Mouse (Mus musculus): Measurements from ENCODE around the gene Ube2v1. TPM values are rescaled to one million over a fixed set of nuclear protein-coding genes. Genes with fewer than 3 reads are reported as not detected.
"Not testable (repeated sequence)": the region's sequence is repeated elsewhere in the genome, so short reads cannot be mapped to it uniquely, and the experiment has no call there.

Gene Ube2v1
- polyA plus RNA-seq, 1 experiment from 2014 or later: 284 TPM

GRCm38 (mm10) chr2:167649290-167650032 lies 17.6 kb upstream of the Ube2v1 start:
- WGBS: 86% methylated on average over 12 of the region's 12 CpGs
- Histone ChIP-seq H3K27ac (no peak overlapping the region), H3K4me2 (replicated peaks) (no peak overlapping the region), H3K4me3 (no peak overlapping the region), H3K27me3 (no peaks in the 10 kb centered on the region), H3K9ac (no peak overlapping the region), H3K4me1 (no peaks in the 10 kb centered on the region), H3K36me3 (peaks cover 85% of the 10 kb centered on the region), H3K9me3 (no peaks in the 10 kb centered on the region)
- ATAC-seq (ENCODE audit: low FRiP score, low read depth): no peak

GRCm38 (mm10) chr2:167646411-167646810 lies 14.5 kb upstream of the Ube2v1 start:
- Histone ChIP-seq H3K27me3 (no peaks in the 10 kb centered on the region), H3K9me3 (no peaks in the 10 kb centered on the region), H3K4me3 (no peak overlapping the region), H3K36me3 (peaks cover 76% of the 10 kb centered on the region), H3K9ac (no peak overlapping the region), H3K27ac (no peak overlapping the region), H3K4me2 (replicated peaks) (no peak overlapping the region), H3K4me1 (no peaks in the 10 kb centered on the region)
- ATAC-seq (ENCODE audit: low FRiP score, low read depth): no peak
- WGBS: 68% methylated on average over 4 of the region's 4 CpGs

GRCm38 (mm10) chr2:167643356-167644052 lies 11.6 kb upstream of the Ube2v1 start:
- ATAC-seq (ENCODE audit: low FRiP score, low read depth); H3K4me3 ChIP-seq; H3K9ac ChIP-seq; H3K4me2 ChIP-seq (replicated peaks); H3K27me3 ChIP-seq; H3K27ac ChIP-seq; H3K4me1 ChIP-seq; H3K9me3 ChIP-seq: not testable (repeated sequence)
- 82% methylated on average over 13 of the region's 13 CpGs for WGBS
- peaks cover 53% of the 10 kb centered on the region for H3K36me3 ChIP-seq

DNA sequence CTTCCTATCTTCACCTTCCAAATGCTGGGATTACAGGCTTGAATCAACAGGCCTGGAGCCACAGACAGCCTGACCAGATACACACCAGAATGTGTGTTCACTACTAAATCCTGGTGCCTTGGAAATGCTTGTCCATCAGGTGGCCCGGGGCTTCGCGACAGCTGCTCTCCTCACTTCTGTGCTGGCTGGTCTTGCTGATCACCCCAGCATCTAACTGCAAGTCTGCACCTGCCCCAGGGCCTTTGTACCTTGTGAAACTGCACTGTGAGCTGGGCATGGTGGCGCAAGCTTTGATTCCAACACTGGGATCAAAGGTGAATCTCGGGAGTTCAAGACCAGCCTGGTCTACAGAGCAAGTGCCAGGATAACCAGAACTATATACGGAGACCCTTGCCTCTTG lies 10.3 kb upstream of the Ube2v1 start:
- H3K4me1 ChIP-seq: no peaks in the 10 kb centered on the region
- H3K27me3 ChIP-seq: no peaks in the 10 kb centered on the region
- H3K4me2 ChIP-seq (replicated peaks): no peak overlapping the region
- no peak overlapping the region for H3K27ac ChIP-seq
- H3K4me3 ChIP-seq: no peak overlapping the region
- 0 out of 2 replicates have a peak, but pooled peaks cover 5% of the 10 kb centered on the region for H3K9me3 ChIP-seq
- peaks cover 43% of the 10 kb centered on the region for H3K36me3 ChIP-seq
- no peak for ATAC-seq (ENCODE audit: low FRiP score, low read depth)
- 90% methylated on average over 6 of the region's 6 CpGs for WGBS
- no peak overlapping the region for H3K9ac ChIP-seq

- H3K27ac ChIP-seq: no peak overlapping the region
- 0 out of 2 replicates have a peak, but pooled peaks cover 5% of the 10 kb centered on the region for H3K9me3 ChIP-seq
- WGBS: 51% methylated on average over 8 of the region's 8 CpGs
- no peaks in the 10 kb centered on the region for H3K27me3 ChIP-seq
- H3K36me3 ChIP-seq: peaks cover 40% of the 10 kb centered on the region
- no peak overlapping the region for H3K4me2 ChIP-seq (replicated peaks)
- no peak for ATAC-seq (ENCODE audit: low FRiP score, low read depth)
- no peaks in the 10 kb centered on the region for H3K4me1 ChIP-seq
- no peak overlapping the region for H3K9ac ChIP-seq
- no peak overlapping the region for H3K4me3 ChIP-seq
These were observed 9.4 kb upstream of the Ube2v1 start for GRCm38 (mm10) chr2:167641337-167641736.

DNA sequence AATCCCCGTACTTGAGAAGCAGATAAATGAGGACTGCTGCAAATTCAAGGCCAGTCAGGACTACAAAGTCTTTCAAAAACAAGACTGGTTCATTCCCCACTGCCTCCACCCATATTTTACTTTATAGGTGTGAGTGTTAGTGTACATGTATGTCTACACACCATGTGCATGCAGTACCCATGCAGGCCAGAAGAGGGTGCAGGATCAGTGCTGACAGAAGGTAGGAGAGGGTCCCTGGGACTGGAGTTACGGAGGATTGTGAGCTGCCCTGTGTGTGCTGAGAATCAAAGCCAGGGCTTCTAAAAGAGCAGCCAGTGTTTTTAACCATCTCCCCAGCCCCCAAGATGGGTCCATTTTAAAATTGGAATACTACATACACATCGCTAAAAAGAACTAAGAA lies 8.4 kb upstream of the Ube2v1 start:
- Histone ChIP-seq H3K4me2 (replicated peaks) (no peak overlapping the region), H3K36me3 (peaks cover 29% of the 10 kb centered on the region)
- WGBS: 86% methylated on average over 3 of the region's 3 CpGs

GRCm38 (mm10) chr2:167634865-167635512 lies 3.1 kb upstream of the Ube2v1 start:
- no peak overlapping the region for H3K27ac ChIP-seq
- peaks cover 32% of the 10 kb centered on the region for H3K4me1 ChIP-seq
- ATAC-seq (ENCODE audit: low FRiP score, low read depth): no peak
- H3K9me3 ChIP-seq: no peaks in the 10 kb centered on the region
- no peaks in the 10 kb centered on the region for H3K36me3 ChIP-seq
- H3K27me3 ChIP-seq: no peaks in the 10 kb centered on the region
- peak overlapping the region; percentile 37 for H3K4me3 ChIP-seq
- H3K9ac ChIP-seq: no peak overlapping the region
- WGBS: 74% methylated on average over 7 of the region's 7 CpGs
- peak overlapping the region; percentile 64 for H3K4me2 ChIP-seq (replicated peaks)

More for the DNA sequence above, 8.4 kb upstream of the Ube2v1 start:
- no peak for ATAC-seq (ENCODE audit: low FRiP score, low read depth)
- H3K9me3 ChIP-seq: 0 out of 2 replicates have a peak, but pooled peaks cover 5% of the 10 kb centered on the region
- no peaks in the 10 kb centered on the region for H3K27me3 ChIP-seq
- H3K4me1 ChIP-seq: no peaks in the 10 kb centered on the region
- H3K27ac ChIP-seq: no peak overlapping the region
- H3K4me3 ChIP-seq: no peak overlapping the region
- H3K9ac ChIP-seq: no peak overlapping the region

- Histone ChIP-seq H3K4me2 (replicated peaks) (peak overlapping the region; percentile 64), H3K9me3 (no peaks in the 10 kb centered on the region), H3K9ac (peak overlapping the region; percentile 56), H3K4me3 (peak overlapping the region; percentile 37), H3K4me1 (peaks cover 38% of the 10 kb centered on the region), H3K27me3 (no peaks in the 10 kb centered on the region), H3K27ac (peak overlapping the region; percentile 61; the same call in 1 of the 2 replicates), H3K36me3 (0 out of 2 replicates have a peak, but pooled peaks cover under 1% of the 10 kb centered on the region)
- peak; percentile 72 for ATAC-seq (ENCODE audit: low FRiP score, low read depth)
- WGBS: 1% methylated on average over 15 of the region's 15 CpGs
These were observed 2.5 kb upstream of the Ube2v1 start for GRCm38 (mm10) chr2:167634338-167634770.

- 92% methylated on average over 6 of the region's 6 CpGs for WGBS
- Histone ChIP-seq H3K9me3 (no peaks in the 10 kb centered on the region), H3K27me3 (no peaks in the 10 kb centered on the region), H3K36me3 (peaks cover 9% of the 10 kb centered on the region), H3K4me3 (no peak overlapping the region; the same call in 1 of the 2 replicates), H3K9ac (no peak overlapping the region; the same call in 1 of the 2 replicates), H3K27ac (peak overlapping the region; percentile 61; the same call in 1 of the 2 replicates), H3K4me1 (peaks cover 46% of the 10 kb centered on the region), H3K4me2 (replicated peaks) (peak overlapping the region; percentile 64; the same call in 1 of the 2 replicates)
- ATAC-seq (ENCODE audit: low FRiP score, low read depth): no peak
These were observed 1.6 kb upstream of the Ube2v1 start for GRCm38 (mm10) chr2:167633537-167633872.

GRCm38 (mm10) chr2:167632731-167633536 lies 1.0 kb upstream of the Ube2v1 start:
- H3K4me3 ChIP-seq: peak overlapping the region; percentile 89
- ATAC-seq (ENCODE audit: low FRiP score, low read depth): no peak
- peaks cover 47% of the 10 kb centered on the region for H3K4me1 ChIP-seq
- H3K27ac ChIP-seq: peak overlapping the region; percentile 77
- peak overlapping the region; percentile 87 for H3K4me2 ChIP-seq (replicated peaks)
- peak overlapping the region; percentile 60; the same call in 1 of the 2 replicates for H3K9ac ChIP-seq
- no peaks in the 10 kb centered on the region for H3K27me3 ChIP-seq
- H3K36me3 ChIP-seq: peaks cover 14% of the 10 kb centered on the region
- 78% methylated on average over 12 of the region's 12 CpGs for WGBS
- H3K9me3 ChIP-seq: no peaks in the 10 kb centered on the region

DNA sequence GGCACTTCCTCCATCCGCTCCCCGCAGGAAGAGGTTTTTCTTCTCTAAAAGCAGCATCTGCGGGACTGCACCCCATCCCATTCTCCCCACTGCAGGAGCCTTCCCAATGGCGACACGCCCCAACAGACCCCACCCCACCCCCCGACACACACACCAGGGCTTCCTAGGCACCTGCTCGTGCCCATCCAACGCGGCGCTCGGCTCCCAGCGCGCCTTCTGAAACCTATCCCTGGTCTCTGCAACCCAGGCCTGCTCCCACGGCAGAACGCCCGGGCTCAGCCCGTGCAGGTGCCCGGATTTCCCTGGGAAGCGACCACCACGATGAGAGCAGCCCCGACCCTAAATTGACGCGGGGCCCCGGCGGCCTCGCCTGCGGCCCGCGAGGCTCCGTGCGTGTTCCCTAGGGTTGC lies 709 bp downstream of the Ube2v1 start:
- no peak; the same call in 1 of the 2 replicates for ATAC-seq (ENCODE audit: low FRiP score, low read depth)
- peaks cover 27% of the 10 kb centered on the region for H3K36me3 ChIP-seq
- peaks cover 47% of the 10 kb centered on the region for H3K4me1 ChIP-seq
- no peaks in the 10 kb centered on the region for H3K27me3 ChIP-seq
- no peaks in the 10 kb centered on the region for H3K9me3 ChIP-seq
- H3K9ac ChIP-seq: peak overlapping the region; percentile 94
- peak overlapping the region; percentile 89 for H3K4me3 ChIP-seq
- peak overlapping the region; percentile 87 for H3K27ac ChIP-seq
- WGBS: under 1% methylated on average over 22 of the region's 31 CpGs
- peak overlapping the region; percentile 87 for H3K4me2 ChIP-seq (replicated peaks)

All from limb, embryonic 13.5 days (tissue).